Mouse (Mus musculus) kidney, embryonic 16.5 days (tissue): ENCODE measurements around the gene Gfy. TPM values are rescaled to one million over a fixed set of nuclear protein-coding genes. Genes with fewer than 3 reads are reported as not detected.

Experiments
- ATAC-seq: fragments of 200-750 bp; cut with Nextera tagmentation; 2 replicates; pipeline ENCODE4 v1.8.0; 2017; ENCODE audit warnings: moderate TSS enrichment; ENCODE audit not compliant: low FRiP score, low TSS enrichment
- H3K27ac ChIP-seq: fragments of 300-500 bp; sonication (generic); 2 replicates; pipeline ENCODE4 v1.5.1; 2014; ENCODE audit warnings: low read length
- H3K27me3 ChIP-seq: fragments of 300-500 bp; sonication (generic); 2 replicates; pipeline ENCODE4 v1.6.1; 2014; ENCODE audit warnings: low read length, control low read depth, mixed read lengths; ENCODE audit not compliant: insufficient read depth
- H3K36me3 ChIP-seq: fragments of 300-500 bp; sonication (generic); 2 replicates; pipeline ENCODE4 v1.6.1; 2014; ENCODE audit warnings: low read length, control low read depth, mixed read lengths; ENCODE audit not compliant: insufficient read depth
- H3K4me1 ChIP-seq: fragments of 300-500 bp; sonication (generic); 2 replicates; pipeline ENCODE4 v1.6.1; 2014; ENCODE audit warnings: low read length, control low read depth, mixed read lengths; ENCODE audit not compliant: insufficient read depth
- H3K4me2 ChIP-seq: fragments of 300-500 bp; sonication (generic); replicated peaks from 2 replicates; pipeline ENCODE4 v1.6.1; 2014; ENCODE audit warnings: low read depth, low read length
- H3K4me3 ChIP-seq: fragments of 300-500 bp; sonication (generic); 2 replicates; pipeline ENCODE4 v1.5.1; 2014; ENCODE audit warnings: mild to moderate bottlenecking, low read length
- H3K9ac ChIP-seq: fragments of 300-500 bp; sonication (generic); replicated peaks from 2 replicates; pipeline ENCODE4 v1.6.1; 2014; ENCODE audit warnings: low read length
- H3K9me3 ChIP-seq: fragments of 300-500 bp; sonication (generic); 2 replicates; pipeline ENCODE4 v1.6.1; 2016; ENCODE audit warnings: low read length, control low read depth
- WGBS: fragments of 180-500 bp; shearing (Covaris S2); extraction: QIAGEN DNeasy Blood & Tissue Kit; methylation state at CpG from one replicate; pipeline ENCODE4 v1.1.7; 2014; 5-methylcytosine and 5-hydroxymethylcytosine counted together
- polyA plus RNA-seq: library from polyadenylated mRNA; unstranded; fragments of >200 nt; fragmentation: Nextera tagmentation; extraction: Ambion mirVana; gene quantifications from 2 replicates; pipeline ENCODE4 v1.2.1, GENCODE M21; 2015

The Gfy gene
- polyA plus RNA-seq, 1 experiment from 2014 or later = not detected

- peak within 1 kb of the TSS; percentile 17; the same call in 1 of the 2 replicates for H3K9ac ChIP-seq
Measured at GRCm38 (mm10) chr7:45211851-45212251, 32.5 kb upstream of the Gfy start, which contains the start of gene Dkkl1. Gene Dkkl1 (minus strand): TSS chr7:45212147.

GRCm38 (mm10) chr7:45211070-45211469, 31.7 kb upstream of the Gfy start:
- WGBS = 59% methylated on average over 10 of the region's 10 CpGs
- Histone ChIP-seq H3K36me3 (no peaks in the 10 kb centered on the region), H3K27ac (no peak overlapping the region), H3K4me1 (peaks cover 16% of the 10 kb centered on the region; the same call in 1 of the 2 replicates), H3K9ac (no peak overlapping the region), H3K9me3 (no peaks in the 10 kb centered on the region; the same call in 1 of the 2 replicates), H3K4me2 (no peak overlapping the region), H3K27me3 (peaks cover 25% of the 10 kb centered on the region), H3K4me3 (no peak overlapping the region)
- no peak for ATAC-seq

More at GRCm38 (mm10) chr7:45211851-45212251, 32.5 kb upstream of the Gfy start, which contains the start of gene Dkkl1:
- Histone ChIP-seq H3K4me1 (peaks cover 20% of the 10 kb centered on the region), H3K4me2 (peak within 1 kb of the TSS; percentile 48), H3K4me3 (0 out of 2 replicates have a peak within 1 kb of the TSS, but pooled peaks have one; percentile 16), H3K36me3 (no peaks in the 10 kb centered on the region), H3K9me3 (no peaks in the 10 kb centered on the region; the same call in 1 of the 2 replicates), H3K27ac (no peak within 1 kb of the TSS), H3K27me3 (peaks cover 25% of the 10 kb centered on the region)
- ATAC-seq = no peak
- 6% methylated on average over 17 of the region's 17 CpGs for WGBS

- H3K4me1 ChIP-seq = peaks cover 9% of the 10 kb centered on the region; the same call in 1 of the 2 replicates
- no peak overlapping the region for H3K27ac ChIP-seq
- no peak overlapping the region for H3K4me2 ChIP-seq
- no peaks in the 10 kb centered on the region; the same call in 1 of the 2 replicates for H3K9me3 ChIP-seq
- WGBS = 77% methylated on average over 6 of the region's 6 CpGs
- no peaks in the 10 kb centered on the region for H3K36me3 ChIP-seq
- no peak overlapping the region for H3K9ac ChIP-seq
- peaks cover 27% of the 10 kb centered on the region for H3K27me3 ChIP-seq
- no peak for ATAC-seq
- no peak overlapping the region for H3K4me3 ChIP-seq
Measured at GRCm38 (mm10) chr7:45208260-45208659, 28.9 kb upstream of the Gfy start.

- Histone ChIP-seq H3K4me3 (peak within 1 kb of the TSS; percentile 51), H3K9ac (peak within 1 kb of the TSS; percentile 37), H3K27me3 (peaks cover 5% of the 10 kb centered on the region; the same call in 1 of the 2 replicates), H3K4me1 (no peaks in the 10 kb centered on the region), H3K4me2 (peak within 1 kb of the TSS; percentile 60), H3K36me3 (no peaks in the 10 kb centered on the region), H3K9me3 (no peaks in the 10 kb centered on the region; the same call in 1 of the 2 replicates), H3K27ac (no peak within 1 kb of the TSS)
- 9% methylated on average over 44 of the region's 44 CpGs for WGBS
- peak; percentile 95 for ATAC-seq
Measured at GRCm38 (mm10) chr7:45204380-45205143, 25.2 kb upstream of the Gfy start, which contains the start of gene Ccdc155. Gene Ccdc155 (minus strand): TSS chr7:45204892.

GRCm38 (mm10) chr7:45202654-45203053, 23.3 kb upstream of the Gfy start:
- Histone ChIP-seq H3K4me2 (no peak overlapping the region), H3K36me3 (no peaks in the 10 kb centered on the region), H3K27ac (no peak overlapping the region), H3K4me3 (no peak overlapping the region), H3K9me3 (no peaks in the 10 kb centered on the region), H3K4me1 (no peaks in the 10 kb centered on the region), H3K27me3 (peaks cover 5% of the 10 kb centered on the region; the same call in 1 of the 2 replicates), H3K9ac (no peak overlapping the region)
- WGBS = 54% methylated on average over 10 of the region's 10 CpGs
- ATAC-seq = no peak

DNA sequence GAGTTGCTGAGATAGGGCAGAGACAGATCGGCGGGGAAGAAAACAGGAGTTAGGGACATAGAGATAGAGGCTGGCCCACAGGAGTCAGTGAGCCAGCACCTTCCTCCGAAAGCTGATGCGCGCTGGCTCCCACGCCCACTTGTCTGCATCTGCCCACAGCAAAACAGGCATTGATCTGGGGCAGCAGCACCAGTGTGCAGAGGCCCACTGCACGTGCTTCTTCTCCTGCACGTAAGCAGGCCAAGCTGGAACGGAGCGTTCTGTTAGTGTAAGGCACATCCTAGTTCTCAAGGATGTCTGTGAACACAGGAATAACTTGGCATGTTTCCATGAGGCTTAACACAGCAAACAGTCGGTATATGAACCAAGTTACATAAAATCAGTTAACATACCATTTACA, 19.6 kb upstream of the Gfy start:
- Histone ChIP-seq H3K9ac (no peak overlapping the region), H3K36me3 (no peaks in the 10 kb centered on the region), H3K27me3 (peaks cover 5% of the 10 kb centered on the region), H3K4me2 (no peak overlapping the region), H3K9me3 (no peaks in the 10 kb centered on the region), H3K4me3 (no peak overlapping the region), H3K4me1 (no peaks in the 10 kb centered on the region), H3K27ac (no peak overlapping the region)
- 80% methylated on average over 11 of the region's 11 CpGs for whole genome bisulfite sequencing
- no peak for ATAC-seq

DNA sequence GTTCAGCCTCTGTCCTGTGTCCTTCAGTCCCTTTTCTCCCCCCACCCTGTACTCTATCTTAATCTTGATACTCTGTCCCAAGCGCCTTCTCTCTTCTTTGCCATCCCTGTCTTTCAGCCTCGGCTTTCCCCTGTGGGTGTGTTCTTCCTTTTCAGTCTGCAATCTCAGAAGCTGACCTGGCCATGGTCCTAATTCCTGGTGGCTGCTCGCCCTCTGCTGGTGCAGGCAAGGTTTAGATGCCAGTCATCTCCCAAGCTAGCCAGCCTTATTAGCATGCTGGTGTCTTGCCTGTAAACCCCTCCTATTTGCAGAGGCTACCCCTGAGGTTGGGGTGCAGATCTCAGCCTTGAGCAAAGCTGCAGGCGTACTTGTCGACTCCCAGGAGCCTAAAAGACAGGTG, 19.1 kb upstream of the Gfy start:
- no peaks in the 10 kb centered on the region for H3K4me1 ChIP-seq
- no peak overlapping the region for H3K4me2 ChIP-seq
- H3K9ac ChIP-seq = no peak overlapping the region
- no peak overlapping the region for H3K4me3 ChIP-seq
- H3K27me3 ChIP-seq = peaks cover 4% of the 10 kb centered on the region
- 12% methylated on average over 5 of the region's 5 CpGs for WGBS
- no peaks in the 10 kb centered on the region for H3K36me3 ChIP-seq
- no peak overlapping the region for H3K27ac ChIP-seq
- H3K9me3 ChIP-seq = no peaks in the 10 kb centered on the region
- no peak; the same call in 1 of the 2 replicates for ATAC-seq

GRCm38 (mm10) chr7:45196994-45197393, 17.6 kb upstream of the Gfy start:
- WGBS = 78% methylated on average over 5 of the region's 5 CpGs
- H3K9me3 ChIP-seq = no peaks in the 10 kb centered on the region
- H3K27me3 ChIP-seq = no peaks in the 10 kb centered on the region; the same call in none of the 2 replicates
- no peak for ATAC-seq
- no peak overlapping the region for H3K27ac ChIP-seq
- peaks cover 3% of the 10 kb centered on the region; the same call in 1 of the 2 replicates for H3K4me1 ChIP-seq
- H3K4me3 ChIP-seq = no peak overlapping the region
- no peak overlapping the region for H3K9ac ChIP-seq
- H3K4me2 ChIP-seq = no peak overlapping the region
- H3K36me3 ChIP-seq = no peaks in the 10 kb centered on the region

GRCm38 (mm10) chr7:45196176-45196535, 16.8 kb upstream of the Gfy start:
- Histone ChIP-seq H3K9me3 (no peaks in the 10 kb centered on the region), H3K4me3 (no peak overlapping the region), H3K4me2 (no peak overlapping the region), H3K4me1 (peaks cover 8% of the 10 kb centered on the region; the same call in 1 of the 2 replicates), H3K27me3 (no peaks in the 10 kb centered on the region; the same call in none of the 2 replicates), H3K36me3 (no peaks in the 10 kb centered on the region), H3K9ac (no peak overlapping the region), H3K27ac (no peak overlapping the region)
- no peak for ATAC-seq
- 92% methylated on average over 4 of the region's 4 CpGs for WGBS
